8 mouse cellular contexts compared by ENCODE assay signal in the genomic region with DNA sequence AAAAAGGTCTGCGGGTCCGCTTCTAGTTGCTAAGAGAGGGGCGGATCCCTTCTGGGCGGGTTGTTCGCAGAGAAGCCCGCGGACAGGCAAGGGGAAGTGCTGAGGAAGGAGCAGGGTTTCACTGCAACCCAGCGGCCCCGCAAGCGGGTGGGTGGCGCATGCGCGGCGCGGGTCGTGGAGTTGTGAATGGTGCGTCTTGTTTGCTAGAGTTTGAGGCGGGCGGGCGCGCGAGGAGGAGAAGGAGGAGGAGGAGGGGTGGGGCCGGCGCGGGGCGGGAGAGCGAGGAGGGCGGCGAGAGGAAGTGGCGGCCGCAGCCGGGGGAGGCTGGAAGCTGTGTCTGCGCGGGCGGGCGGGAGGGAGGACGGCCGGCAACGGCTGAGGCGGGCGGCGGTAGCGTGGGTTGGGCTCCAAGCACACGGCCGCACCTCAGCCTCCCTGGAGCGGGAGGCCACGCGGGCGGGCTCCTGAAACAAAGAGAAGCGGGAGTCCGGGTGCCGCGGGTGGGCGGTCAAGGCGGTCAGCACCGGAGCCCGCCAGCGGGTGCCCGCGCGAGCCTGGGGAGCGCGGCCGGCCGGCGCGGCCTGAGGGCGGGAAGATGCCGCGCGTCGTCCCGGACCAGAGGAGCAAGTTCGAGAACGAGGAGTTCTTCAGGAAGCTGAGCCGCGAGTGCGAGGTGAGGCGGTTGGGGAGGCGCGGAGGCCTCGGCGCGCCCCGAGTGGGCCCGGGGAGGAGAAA. TPM values are rescaled to one million over a fixed set of nuclear protein-coding genes. Genes with fewer than 3 reads are reported as not detected.
A peak's percentile ranks its signal among the peaks of the same experiment; 100 is the strongest.
DNase-seq lines count a peak whose midpoint lies in the region; ATAC-seq and TF ChIP-seq lines count a peak whose summit lies in the region.

A gene (plus strand): TSS at position 294 of the 735 bp plus-strand sequence.

- H3K4me2 ChIP-seq in lung, embryonic 16.5 days (ENCODE audit: low read depth, low read length) = peak within 1 kb of the TSS; percentile 71

- peak; percentile 99 for DNase-seq in MN1 (ENCODE audit: low spot score)
- DNase-seq in cerebellum, adult 9-10 months = peak; percentile 90
- peak; percentile 98 for DNase-seq in hindbrain, embryonic 10.5 days (ENCODE audit: low spot score)
- peak; percentile 96 for DNase-seq in layer of hippocampus, adult 9-11 months
- DNase-seq in ovary, adult 18-20 months (ENCODE audit: low spot score) = peak; percentile 98
- DNase-seq in thymus, adult 2 months = peak; percentile 97

- no peaks in the 10 kb centered on the region for H3K27me3 ChIP-seq in hindbrain, embryonic 10.5 days (ENCODE audit: insufficient read depth, poor library complexity, severe bottlenecking)
- no peaks in the 10 kb centered on the region for H3K27me3 ChIP-seq in lung, embryonic 16.5 days (ENCODE audit: control insufficient read depth, insufficient read depth, low read depth, low read length)
- H3K27me3 ChIP-seq in thymus, adult 2 months (ENCODE audit: control insufficient read depth, insufficient read depth, low read length) = no peaks in the 10 kb centered on the region

- peak; percentile 90 for ATAC-seq in frontal cortex, adult (ENCODE audit: low TSS enrichment)
- ATAC-seq in lung, embryonic 16.5 days (ENCODE audit: low read depth) = peak; percentile 95

- H3K27ac ChIP-seq in hindbrain, embryonic 10.5 days = peak within 1 kb of the TSS; percentile 99
- H3K27ac ChIP-seq in lung, embryonic 16.5 days (ENCODE audit: low read length) = peak within 1 kb of the TSS; percentile 99
- peak within 1 kb of the TSS; percentile 70 for H3K27ac ChIP-seq in thymus, adult 2 months (ENCODE audit: control insufficient read depth, insufficient read depth, low read length)

- H3K9me3 ChIP-seq in hindbrain, embryonic 10.5 days = no peaks in the 10 kb centered on the region
- H3K9me3 ChIP-seq in lung, embryonic 16.5 days (ENCODE audit: control insufficient read depth, low read length) = no peaks in the 10 kb centered on the region

- peak within 1 kb of the TSS; percentile 75 for H3K4me3 ChIP-seq in hindbrain, embryonic 10.5 days
- peak within 1 kb of the TSS; percentile 92 for H3K4me3 ChIP-seq in lung, embryonic 16.5 days (ENCODE audit: low read length)
- peak within 1 kb of the TSS; percentile 80 for H3K4me3 ChIP-seq in thymus, adult 2 months (ENCODE audit: control insufficient read depth, insufficient read depth, low read length)

- 0 out of 2 replicates have a peak, but pooled peaks have one; percentile 31 for TF ChIP-seq POLR2A in thymus, adult 2 months (IDR thresholded peaks at IDR 0.05; ENCODE audit: control insufficient read depth, extremely low read depth, insufficient read depth, low read length, poor library complexity)

- H3K4me1 ChIP-seq in hindbrain, embryonic 10.5 days (replicated peaks) = peaks cover 26% of the 10 kb centered on the region
- peaks cover 13% of the 10 kb centered on the region for H3K4me1 ChIP-seq in lung, embryonic 16.5 days (replicated peaks; ENCODE audit: control insufficient read depth, insufficient read depth, low read length)
- peaks cover 2% of the 10 kb centered on the region; the same call in 1 of the 2 replicates for H3K4me1 ChIP-seq in thymus, adult 2 months (replicated peaks; ENCODE audit: control insufficient read depth, insufficient read depth, low read length)

- 0 out of 2 replicates have a peak, but pooled peaks have one; percentile 7 for TF ChIP-seq CTCF in thymus, adult 2 months (IDR thresholded peaks at IDR 0.05; ENCODE audit: borderline replicate concordance, control insufficient read depth, extremely low read depth, insufficient read depth, low read length, poor library complexity)

- H3K9ac ChIP-seq in lung, embryonic 16.5 days (ENCODE audit: low read length) = peak within 1 kb of the TSS; percentile 98

- WGBS in hindbrain, embryonic 10.5 days = under 1% methylated on average over 86 of the region's 86 CpGs
- under 1% methylated on average over 54 of the region's 86 CpGs for WGBS in lung, embryonic 16.5 days
- WGBS in thymus, adult 2 months = under 1% methylated on average over 79 of the region's 86 CpGs

- H3K36me3 ChIP-seq in hindbrain, embryonic 10.5 days = peaks cover 21% of the 10 kb centered on the region
- no peaks in the 10 kb centered on the region for H3K36me3 ChIP-seq in lung, embryonic 16.5 days (ENCODE audit: control insufficient read depth, insufficient read depth, low read length)
- no peaks in the 10 kb centered on the region for H3K36me3 ChIP-seq in thymus, adult 2 months (ENCODE audit: control insufficient read depth, insufficient read depth, low read length)

RNA-seq across cellular contexts. Expression of the gene that starts here (rescaled TPM):
- polyA plus RNA-seq in hindbrain, embryonic 10.5 days (2016; fragmentation: Nextera tagmentation; extraction: Ambion mirVana) = 42.1 and 54.9 TPM in 2 replicates
- 51.4 and 55.5 TPM in 2 replicates for polyA plus RNA-seq in lung, embryonic 16.5 days (2015; fragmentation: Nextera tagmentation; extraction: Ambion mirVana)
- polyA plus RNA-seq in thymus, adult 2 months (2012; rRNA removed) = 26.7 and 34.4 TPM in 2 replicates

Comparison
In these comparisons a context has a peak if more than half of its experiments do, and no peak if none do; other contexts are left out.
1. Peak in every context shown above with its lines: DNase-seq, ATAC-seq, H3K4me3 ChIP-seq and H3K27ac ChIP-seq.